Mouse (Mus musculus): ENCODE results near the gene Gars. TPM values are rescaled to one million over a fixed set of nuclear protein-coding genes. Genes with fewer than 3 reads are reported as not detected.

The Gars gene
- polyA plus RNA-seq (2015; fragmentation: Nextera tagmentation; extraction: Ambion mirVana): 139 and 142 TPM in 2 replicates

- Histone ChIP-seq H3K36me3 (no peaks in the 10 kb centered on the region), H3K4me2 (replicated peaks) (peak within 1 kb of the TSS; percentile 82), H3K27ac (peak within 1 kb of the TSS; percentile 86), H3K4me3 (peak within 1 kb of the TSS; percentile 95), H3K9me3 (no peaks in the 10 kb centered on the region), H3K27me3 (no peaks in the 10 kb centered on the region), H3K9ac (peak within 1 kb of the TSS; percentile 92), H3K4me1 (peaks cover 22% of the 10 kb centered on the region)
- WGBS: under 1% methylated on average over 87 of the region's 87 CpGs
- peak; percentile 97 for ATAC-seq (ENCODE audit: low FRiP score, low read depth)
Measured at GRCm38 (mm10) chr6:55037799-55038670, at the start of gene Gars. Gene Gars, plus strand, starts transcription at chr6:55038007.

GRCm38 (mm10) chr6:54988141-54988540 lies 49.7 kb upstream of the Gars start:
- WGBS: 94% methylated on average over 6 of the region's 6 CpGs
- ATAC-seq (ENCODE audit: low FRiP score, low read depth): no peak

GRCm38 (mm10) chr6:54991189-54991588 lies 46.6 kb upstream of the Gars start:
- Histone ChIP-seq H3K36me3 (no peaks in the 10 kb centered on the region), H3K4me1 (peaks cover 7% of the 10 kb centered on the region), H3K27ac (no peak overlapping the region), H3K9me3 (no peaks in the 10 kb centered on the region), H3K27me3 (no peaks in the 10 kb centered on the region), H3K4me2 (replicated peaks) (no peak overlapping the region), H3K4me3 (no peak overlapping the region), H3K9ac (no peak overlapping the region)
- WGBS: 83% methylated on average over 2 of the region's 2 CpGs
- no peak for ATAC-seq (ENCODE audit: low FRiP score, low read depth)

More at GRCm38 (mm10) chr6:54988141-54988540, 49.7 kb upstream of the Gars start:
- no peaks in the 10 kb centered on the region for H3K9me3 ChIP-seq
- no peaks in the 10 kb centered on the region for H3K27me3 ChIP-seq
- no peaks in the 10 kb centered on the region for H3K36me3 ChIP-seq
- peaks cover 7% of the 10 kb centered on the region for H3K4me1 ChIP-seq
- H3K4me2 ChIP-seq (replicated peaks): no peak overlapping the region
- no peak overlapping the region for H3K9ac ChIP-seq
- no peak overlapping the region for H3K4me3 ChIP-seq
- H3K27ac ChIP-seq: no peak overlapping the region

GRCm38 (mm10) chr6:54992141-54992540 lies 45.7 kb upstream of the Gars start:
- no peak; the same call in 1 of the 2 replicates for ATAC-seq (ENCODE audit: low FRiP score, low read depth)
- no peaks in the 10 kb centered on the region for H3K9me3 ChIP-seq
- H3K4me1 ChIP-seq: peaks cover 7% of the 10 kb centered on the region
- peak overlapping the region; percentile 70 for H3K9ac ChIP-seq
- peak overlapping the region; percentile 86 for H3K4me2 ChIP-seq (replicated peaks)
- no peaks in the 10 kb centered on the region for H3K36me3 ChIP-seq
- WGBS: 10% methylated on average over 7 of the region's 7 CpGs
- peak overlapping the region; percentile 57 for H3K4me3 ChIP-seq
- no peaks in the 10 kb centered on the region for H3K27me3 ChIP-seq
- no peak overlapping the region for H3K27ac ChIP-seq

GRCm38 (mm10) chr6:54992734-54993260 lies 45.0 kb upstream of the Gars start, which contains the start of gene Ggct:
Gene Ggct, minus strand, starts transcription at chr6:54992950.
- Histone ChIP-seq H3K27me3 (no peaks in the 10 kb centered on the region), H3K9me3 (no peaks in the 10 kb centered on the region), H3K9ac (peak within 1 kb of the TSS; percentile 70), H3K4me1 (peaks cover 7% of the 10 kb centered on the region), H3K36me3 (no peaks in the 10 kb centered on the region), H3K4me3 (peak within 1 kb of the TSS; percentile 57), H3K4me2 (replicated peaks) (peak within 1 kb of the TSS; percentile 86), H3K27ac (no peak within 1 kb of the TSS)
- under 1% methylated on average over 35 of the region's 41 CpGs for WGBS
- ATAC-seq (ENCODE audit: low FRiP score, low read depth): peak; percentile 100

GRCm38 (mm10) chr6:54996361-54996760 lies 41.4 kb upstream of the Gars start:
- H3K9me3 ChIP-seq: no peaks in the 10 kb centered on the region
- H3K4me2 ChIP-seq (replicated peaks): no peak overlapping the region
- H3K9ac ChIP-seq: no peak overlapping the region
- H3K4me3 ChIP-seq: no peak overlapping the region
- 96% methylated on average over 3 of the region's 3 CpGs for WGBS
- H3K27ac ChIP-seq: no peak overlapping the region
- ATAC-seq (ENCODE audit: low FRiP score, low read depth): no peak
- H3K36me3 ChIP-seq: no peaks in the 10 kb centered on the region
- H3K27me3 ChIP-seq: no peaks in the 10 kb centered on the region
- H3K4me1 ChIP-seq: peaks cover 7% of the 10 kb centered on the region

GRCm38 (mm10) chr6:54997726-54998125 lies 40.1 kb upstream of the Gars start:
- Histone ChIP-seq H3K9ac (no peak overlapping the region), H3K4me1 (no peaks in the 10 kb centered on the region), H3K27me3 (no peaks in the 10 kb centered on the region), H3K9me3 (no peaks in the 10 kb centered on the region), H3K4me3 (no peak overlapping the region), H3K27ac (no peak overlapping the region), H3K4me2 (replicated peaks) (no peak overlapping the region), H3K36me3 (no peaks in the 10 kb centered on the region)
- ATAC-seq (ENCODE audit: low FRiP score, low read depth): no peak
- WGBS: 83% methylated on average over 6 of the region's 6 CpGs

GRCm38 (mm10) chr6:55001320-55001719 lies 36.5 kb upstream of the Gars start:
- H3K4me1 ChIP-seq: no peaks in the 10 kb centered on the region
- no peak overlapping the region for H3K4me3 ChIP-seq
- H3K9me3 ChIP-seq: no peaks in the 10 kb centered on the region
- H3K9ac ChIP-seq: no peak overlapping the region
- H3K36me3 ChIP-seq: no peaks in the 10 kb centered on the region
- H3K4me2 ChIP-seq (replicated peaks): no peak overlapping the region
- ATAC-seq (ENCODE audit: low FRiP score, low read depth): no peak
- H3K27me3 ChIP-seq: no peaks in the 10 kb centered on the region
- H3K27ac ChIP-seq: no peak overlapping the region
- WGBS: 77% methylated on average over 4 of the region's 4 CpGs

- H3K27ac ChIP-seq: no peak overlapping the region
- H3K4me3 ChIP-seq: no peak overlapping the region
- H3K9me3 ChIP-seq: no peaks in the 10 kb centered on the region
- no peak overlapping the region for H3K4me2 ChIP-seq (replicated peaks)
- no peak for ATAC-seq (ENCODE audit: low FRiP score, low read depth)
- WGBS: 58% methylated on average over 4 of the region's 4 CpGs
- no peak overlapping the region for H3K9ac ChIP-seq
- H3K27me3 ChIP-seq: no peaks in the 10 kb centered on the region
- H3K36me3 ChIP-seq: no peaks in the 10 kb centered on the region
- no peaks in the 10 kb centered on the region for H3K4me1 ChIP-seq
Measured at GRCm38 (mm10) chr6:55002438-55002837, 35.4 kb upstream of the Gars start.

GRCm38 (mm10) chr6:55003559-55003958 lies 34.2 kb upstream of the Gars start:
- H3K4me1 ChIP-seq: no peaks in the 10 kb centered on the region
- no peaks in the 10 kb centered on the region for H3K9me3 ChIP-seq
- WGBS: 66% methylated on average over 4 of the region's 4 CpGs
- H3K27ac ChIP-seq: no peak overlapping the region
- H3K4me3 ChIP-seq: no peak overlapping the region
- no peak overlapping the region for H3K9ac ChIP-seq
- H3K27me3 ChIP-seq: no peaks in the 10 kb centered on the region
- no peak overlapping the region for H3K4me2 ChIP-seq (replicated peaks)
- no peaks in the 10 kb centered on the region for H3K36me3 ChIP-seq
- no peak for ATAC-seq (ENCODE audit: low FRiP score, low read depth)

GRCm38 (mm10) chr6:55008401-55008800 lies 29.4 kb upstream of the Gars start:
- no peak overlapping the region for H3K4me2 ChIP-seq (replicated peaks)
- H3K27me3 ChIP-seq: no peaks in the 10 kb centered on the region
- H3K9me3 ChIP-seq: no peaks in the 10 kb centered on the region
- H3K4me3 ChIP-seq: no peak overlapping the region
- no peak overlapping the region for H3K9ac ChIP-seq
- no peaks in the 10 kb centered on the region for H3K4me1 ChIP-seq
- no peak overlapping the region; the same call in 1 of the 2 replicates for H3K27ac ChIP-seq
- WGBS: 82% methylated on average over 8 of the region's 8 CpGs
- no peaks in the 10 kb centered on the region for H3K36me3 ChIP-seq
- ATAC-seq (ENCODE audit: low FRiP score, low read depth): no peak

GRCm38 (mm10) chr6:55009391-55010230 lies 28.2 kb upstream of the Gars start:
- no peaks in the 10 kb centered on the region for H3K4me1 ChIP-seq
- H3K9ac ChIP-seq: 0 out of 2 replicates have a peak overlapping the region, but pooled peaks have one; percentile 31
- no peaks in the 10 kb centered on the region for H3K36me3 ChIP-seq
- H3K27me3 ChIP-seq: no peaks in the 10 kb centered on the region
- H3K4me3 ChIP-seq: peak overlapping the region; percentile 29
- H3K9me3 ChIP-seq: peaks cover 8% of the 10 kb centered on the region; the same call in 1 of the 2 replicates
- peak overlapping the region; percentile 45 for H3K4me2 ChIP-seq (replicated peaks)
- H3K27ac ChIP-seq: peak overlapping the region; percentile 88
- 33% methylated on average over 16 of the region's 16 CpGs for WGBS
- peak; percentile 81 for ATAC-seq (ENCODE audit: low FRiP score, low read depth)
